8 mouse cellular contexts compared by ENCODE assay signal in the genomic region with DNA sequence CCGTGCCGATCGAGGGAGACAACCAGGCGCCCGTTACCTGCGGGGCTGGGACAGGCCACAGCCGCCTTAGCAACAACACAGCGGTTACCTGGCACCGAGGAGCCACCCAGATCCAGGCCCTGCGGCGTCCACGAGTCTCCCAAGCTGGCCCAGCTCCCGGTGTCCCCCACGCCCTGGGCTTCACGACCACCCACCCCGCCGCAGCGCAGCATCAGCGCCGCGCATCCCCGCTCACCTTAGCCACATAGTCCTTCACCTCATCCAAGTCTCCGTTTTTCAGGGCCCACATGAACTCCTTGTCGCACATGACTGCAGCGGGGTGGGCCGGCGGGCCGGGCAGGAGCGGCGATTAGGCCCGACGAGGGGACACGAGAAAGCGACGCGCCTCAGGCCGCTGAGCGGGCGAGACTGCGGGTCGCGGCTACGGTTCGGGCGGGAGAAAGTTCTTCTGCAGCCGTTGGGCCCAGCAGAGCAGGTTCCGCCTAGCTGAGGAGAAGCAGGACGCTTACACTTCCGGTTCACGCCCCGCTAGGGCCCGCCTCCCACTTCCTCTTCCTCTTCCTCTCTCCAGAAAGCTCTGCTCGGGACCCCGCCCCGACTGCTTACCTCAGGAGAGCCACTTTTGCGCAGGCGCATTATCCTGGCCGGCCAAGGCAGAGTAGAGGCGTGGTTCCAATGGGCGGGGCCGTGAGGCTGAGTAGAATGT. TPM values are rescaled to one million over a fixed set of nuclear protein-coding genes. Genes with fewer than 3 reads are reported as not detected.
DNase-seq lines count a peak whose midpoint lies in the region; ATAC-seq and TF ChIP-seq lines count a peak whose summit lies in the region.

A gene (minus strand): TSS at position 585 of the 706 bp plus-strand sequence.

- WGBS in forebrain, embryonic 15.5 days = under 1% methylated on average over 61 of the region's 61 CpGs
- WGBS in lung, adult 2 months = under 1% methylated on average over 61 of the region's 61 CpGs

- in situ Hi-C loops in ES-E14 (cut with MboI; ENCODE audit: low sequenced_read_pairs in 2 of 2, unreplicated experiment in 2 of 2) = no loop called here

- H3K27ac ChIP-seq in ES-E14 (ENCODE audit: insufficient read depth, low read depth, low read length, poor library complexity, severe bottlenecking) = peak within 1 kb of the TSS; percentile 13
- H3K27ac ChIP-seq in forebrain, embryonic 15.5 days (replicated peaks) = peak within 1 kb of the TSS; percentile 68

- no peaks in the 10 kb centered on the region for H3K9me3 ChIP-seq in ES-E14 (ENCODE audit: control insufficient read depth, insufficient read depth, low read depth, low read length)
- no peaks in the 10 kb centered on the region for H3K9me3 ChIP-seq in forebrain, embryonic 15.5 days

- no peak for TF ChIP-seq CTCF in lung, adult 2 months (IDR thresholded peaks at IDR 0.05; ENCODE audit: insufficient read depth, low read length)

- H3K36me3 ChIP-seq in ES-E14 (ENCODE audit: control insufficient read depth, insufficient read depth, low read length, poor library complexity, severe bottlenecking) = no peaks in the 10 kb centered on the region
- no peaks in the 10 kb centered on the region for H3K36me3 ChIP-seq in forebrain, embryonic 15.5 days

- intact Hi-C loops in heart, postnatal 25 days (cut with DNase I) = no loop called here

- H3K27me3 ChIP-seq in forebrain, embryonic 15.5 days = no peaks in the 10 kb centered on the region

- peak within 1 kb of the TSS; percentile 56 for H3K4me2 ChIP-seq in forebrain, embryonic 15.5 days (replicated peaks)

- peak; percentile 100 for ATAC-seq in forebrain, embryonic 15.5 days (replicated peaks)
- ATAC-seq in neutrophil, adult 5-6 weeks (ENCODE audit: extremely low read depth, insufficient number of reproducible peaks, low FRiP score, poor library complexity, severe bottlenecking) = peak; percentile 99

- DNase-seq in ES-E14 (ENCODE audit: low read depth, low spot score) = peak; percentile 99
- DNase-seq in cerebellum, adult 11-12 months = peak; percentile 98
- peak; percentile 98 for DNase-seq in heart, postnatal 25 days (ENCODE audit: low spot score)
- peak; percentile 97 to 99 for DNase-seq in layer of hippocampus, adult 18-20 months (ENCODE audit: low spot score in 2 of 2)
- peak; percentile 98 for DNase-seq in lung, adult 2 months
- DNase-seq in thymus, adult 18-20 months = peak; percentile 97 to 98

- peak within 1 kb of the TSS; percentile 81 to 98 for H3K4me3 ChIP-seq in ES-E14 (ENCODE audit: insufficient read depth in 1 of 2, low read depth in 1 of 2, low read length in 2 of 2, poor library complexity in 1 of 2, severe bottlenecking in 1 of 2)
- peak within 1 kb of the TSS; percentile 90 for H3K4me3 ChIP-seq in forebrain, embryonic 15.5 days
- peak within 1 kb of the TSS; percentile 93 for H3K4me3 ChIP-seq in lung, adult 2 months (replicated peaks; ENCODE audit: extremely low read depth, low read depth, low read length)

- peak within 1 kb of the TSS; percentile 79 for H3K9ac ChIP-seq in ES-E14 (ENCODE audit: insufficient read depth, low read depth, low read length, poor library complexity, severe bottlenecking)
- H3K9ac ChIP-seq in forebrain, embryonic 15.5 days (replicated peaks) = peak within 1 kb of the TSS; percentile 91

- peaks cover 0 to 6% of the 10 kb centered on the region in 2 experiments; a peak in 2 of 4 replicates for H3K4me1 ChIP-seq in ES-E14 (ENCODE audit: control insufficient read depth in 2 of 2, insufficient read depth in 2 of 2, low read length in 2 of 2, poor library complexity in 1 of 2)
- peaks cover 19% of the 10 kb centered on the region for H3K4me1 ChIP-seq in forebrain, embryonic 15.5 days
- H3K4me1 ChIP-seq in lung, adult 2 months (ENCODE audit: control insufficient read depth, insufficient read depth, low read length) = peaks cover 7% of the 10 kb centered on the region

- peak; percentile 86; the same call in 1 of the 2 replicates for TF ChIP-seq POLR2A in lung, adult 2 months (IDR thresholded peaks at IDR 0.05; ENCODE audit: borderline replicate concordance, extremely low read depth, low read depth, low read length)

TF ChIP-seq in ES-E14, 5 proteins besides CTCF, POLR2A, EP300 and RAD21:
- TF ChIP-seq CHD2 (IDR thresholded peaks at IDR 0.05; ENCODE audit: low read depth, low read length) = no peak
- TF ChIP-seq ZC3H11A (IDR thresholded peaks at IDR 0.05; ENCODE audit: borderline replicate concordance, low read depth, low read length) = no peak
- TF ChIP-seq HCFC1 (IDR thresholded peaks at IDR 0.05; ENCODE audit: borderline replicate concordance, insufficient read depth, low read length) = no peak
- no peak for TF ChIP-seq MAFK (IDR thresholded peaks at IDR 0.05; ENCODE audit: insufficient read depth, low read depth, low read length)
- TF ChIP-seq ZNF384 (IDR thresholded peaks at IDR 0.05; ENCODE audit: low read depth, low read length) = no peak

RNA-seq across cellular contexts. Expression of the gene that starts here (rescaled TPM):
- 62.1 and 90.0 TPM in 2 replicates for total RNA-seq in ES-E14 (2012; rRNA removed)
- 225 and 240 TPM in 2 replicates for polyA plus RNA-seq in forebrain, embryonic 15.5 days (2015; fragmentation: Nextera tagmentation; extraction: Ambion mirVana)
- 10 to 100 TPM; 43.5 to 50.1 TPM for total RNA-seq in heart, postnatal 25 days (2021)
- total RNA-seq in layer of hippocampus, adult 18-20 months (2021) = 100 to 1,000 TPM; 245 to 248 TPM
- 47.2 and 86.6 TPM in 2 replicates for polyA plus RNA-seq in lung, adult 2 months (2012; rRNA removed)
- 175 and 193 TPM in 2 replicates for total RNA-seq in neutrophil, adult 5-6 weeks (2017)

Comparison
In these comparisons a context has a peak if more than half of its experiments do, and no peak if none do; other contexts are left out.
1. Peak in every context shown above with its lines: DNase-seq, ATAC-seq, H3K4me3 ChIP-seq and H3K27ac ChIP-seq.